Mouse (Mus musculus) intestine, postnatal 0 days (tissue): Measurements from ENCODE around the gene Pxn. TPM values are rescaled to one million over a fixed set of nuclear protein-coding genes. Genes with fewer than 3 reads are reported as not detected.

Source experiments
- ATAC-seq: fragments of 200-750 bp; cut with Nextera tagmentation; 2 replicates; pipeline ENCODE4 v1.8.0; 2017; ENCODE audit warnings: mild to moderate bottlenecking, moderate TSS enrichment, moderate library complexity
- H3K27ac ChIP-seq: fragments of 300-500 bp; sonication (generic); 2 replicates; pipeline ENCODE4 v1.5.1; 2014; ENCODE audit warnings: mild to moderate bottlenecking, low read depth, low read length, moderate library complexity
- H3K27me3 ChIP-seq: fragments of 300-500 bp; sonication (generic); replicated peaks from 2 replicates; pipeline ENCODE4 v1.6.1; 2014; ENCODE audit warnings: low read length, mixed read lengths; ENCODE audit not compliant: control insufficient read depth, insufficient read depth
- H3K36me3 ChIP-seq: fragments of 300-500 bp; sonication (generic); 2 replicates; pipeline ENCODE4 v1.6.1; 2014; ENCODE audit warnings: mild to moderate bottlenecking, moderate library complexity; ENCODE audit not compliant: control insufficient read depth, insufficient read depth
- H3K4me1 ChIP-seq: fragments of 300-500 bp; sonication (generic); replicated peaks from 2 replicates; pipeline ENCODE4 v1.6.1; 2014; ENCODE audit warnings: antibody characterized with exemption, low read length, mixed read lengths; ENCODE audit not compliant: control insufficient read depth, insufficient read depth
- H3K4me2 ChIP-seq: fragments of 300-500 bp; sonication (generic); replicated peaks from 2 replicates; pipeline ENCODE4 v1.6.1; 2014; ENCODE audit warnings: low read depth, mild to moderate bottlenecking, moderate library complexity
- H3K4me3 ChIP-seq: fragments of 300-500 bp; sonication (generic); 2 replicates; pipeline ENCODE4 v1.5.1; 2014; ENCODE audit warnings: low read depth, low read length
- H3K9ac ChIP-seq: fragments of 300-500 bp; sonication (generic); 2 replicates; pipeline ENCODE4 v1.6.1; 2014; ENCODE audit warnings: mild to moderate bottlenecking, low read depth, low read length
- H3K9me3 ChIP-seq: fragments of 300-500 bp; sonication (generic); 2 replicates; pipeline ENCODE4 v1.6.1; 2016; ENCODE audit warnings: mixed run types; ENCODE audit not compliant: control insufficient read depth
- CTCF ChIP-seq: sonication (generic); IDR thresholded peaks from 2 replicates; pipeline ENCODE4 v1.5.1; 2016; ENCODE audit warnings: low read depth, mild to moderate bottlenecking, control low read depth, antibody characterized with exemption, moderate library complexity
- WGBS: fragments of 180-500 bp; shearing (Covaris S2); extraction: QIAGEN DNeasy Blood & Tissue Kit; methylation state at CpG from one replicate; pipeline ENCODE4 v1.1.7; 2014; 5-methylcytosine and 5-hydroxymethylcytosine counted together
- polyA plus RNA-seq: library from polyadenylated mRNA; unstranded; fragments of >200 nt; fragmentation: Nextera tagmentation; extraction: Ambion mirVana; gene quantifications from 2 replicates; pipeline ENCODE4 v1.2.1, GENCODE M21; 2015

Pxn gene
- polyA plus RNA-seq, 1 experiment from 2014 or later = 65.1 TPM

- Histone ChIP-seq H3K9ac (no peak overlapping the region), H3K36me3 (no peaks in the 10 kb centered on the region), H3K27ac (peak overlapping the region; percentile 86), H3K4me2 (peak overlapping the region; percentile 24; the same call in 1 of the 2 replicates), H3K9me3 (no peaks in the 10 kb centered on the region), H3K4me3 (no peak overlapping the region), H3K4me1 (peaks cover 57% of the 10 kb centered on the region), H3K27me3 (no peaks in the 10 kb centered on the region)
- no peak for ATAC-seq
- 44% methylated on average over 6 of the region's 7 CpGs for WGBS
- TF ChIP-seq CTCF = no peak
Observed at GRCm38 (mm10) chr5:115535635-115536034, 29.2 kb downstream of the Pxn start.

DNA sequence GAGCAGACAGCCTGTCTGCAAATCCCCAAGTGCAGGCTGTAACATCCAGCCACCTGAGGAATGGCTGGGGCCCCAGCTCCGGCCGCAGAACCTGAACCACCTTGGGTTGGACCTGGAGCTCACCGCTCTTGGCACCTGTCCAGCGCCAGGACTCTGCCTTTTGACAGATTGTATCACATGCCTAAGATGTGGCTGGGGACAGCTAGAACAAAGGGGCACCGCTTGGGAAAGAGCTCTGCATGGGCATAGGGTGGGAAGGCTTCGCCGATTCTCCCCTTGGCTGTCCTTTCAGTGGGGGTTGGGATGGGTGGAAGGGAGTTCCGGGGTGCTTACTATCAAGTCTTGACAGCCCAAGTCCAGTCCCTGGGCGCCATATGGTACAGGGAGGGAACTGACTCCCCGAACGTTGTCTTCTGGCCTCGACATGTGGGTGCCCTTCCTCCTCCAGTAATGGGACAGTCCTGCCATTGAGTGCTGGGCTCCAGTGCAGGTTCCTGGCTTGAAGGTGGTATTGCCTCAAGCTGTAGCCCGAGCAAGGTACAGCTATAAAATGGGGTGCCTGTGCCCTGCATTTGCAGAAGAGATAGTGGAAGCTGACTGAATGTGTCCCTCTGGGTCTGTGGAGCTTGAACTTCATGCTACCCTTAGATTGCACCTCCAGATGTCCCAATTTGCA is 31.7 kb downstream of the Pxn start:
- H3K27me3 ChIP-seq = no peaks in the 10 kb centered on the region
- H3K4me2 ChIP-seq = peak overlapping the region; percentile 55
- ATAC-seq = peak; percentile 67
- H3K9me3 ChIP-seq = no peaks in the 10 kb centered on the region
- H3K36me3 ChIP-seq = no peaks in the 10 kb centered on the region
- H3K4me1 ChIP-seq = peaks cover 38% of the 10 kb centered on the region
- WGBS = 29% methylated on average over 13 of the region's 13 CpGs
- TF ChIP-seq CTCF = no peak
- H3K4me3 ChIP-seq = peak overlapping the region; percentile 5; the same call in 1 of the 2 replicates
- H3K9ac ChIP-seq = peak overlapping the region; percentile 31
- H3K27ac ChIP-seq = peak overlapping the region; percentile 87

- Histone ChIP-seq H3K27me3 (no peaks in the 10 kb centered on the region), H3K4me1 (peaks cover 34% of the 10 kb centered on the region), H3K27ac (peak overlapping the region; percentile 87), H3K9ac (peak overlapping the region; percentile 31; the same call in 1 of the 2 replicates), H3K36me3 (no peaks in the 10 kb centered on the region), H3K9me3 (no peaks in the 10 kb centered on the region), H3K4me3 (0 out of 2 replicates have a peak overlapping the region, but pooled peaks have one; percentile 5), H3K4me2 (peak overlapping the region; percentile 55)
- WGBS = 2% methylated on average over 12 of the region's 12 CpGs
- ATAC-seq = peak; percentile 55
- peak; percentile 94 for TF ChIP-seq CTCF
Observed at GRCm38 (mm10) chr5:115538693-115539043, 32.2 kb downstream of the Pxn start.

DNA sequence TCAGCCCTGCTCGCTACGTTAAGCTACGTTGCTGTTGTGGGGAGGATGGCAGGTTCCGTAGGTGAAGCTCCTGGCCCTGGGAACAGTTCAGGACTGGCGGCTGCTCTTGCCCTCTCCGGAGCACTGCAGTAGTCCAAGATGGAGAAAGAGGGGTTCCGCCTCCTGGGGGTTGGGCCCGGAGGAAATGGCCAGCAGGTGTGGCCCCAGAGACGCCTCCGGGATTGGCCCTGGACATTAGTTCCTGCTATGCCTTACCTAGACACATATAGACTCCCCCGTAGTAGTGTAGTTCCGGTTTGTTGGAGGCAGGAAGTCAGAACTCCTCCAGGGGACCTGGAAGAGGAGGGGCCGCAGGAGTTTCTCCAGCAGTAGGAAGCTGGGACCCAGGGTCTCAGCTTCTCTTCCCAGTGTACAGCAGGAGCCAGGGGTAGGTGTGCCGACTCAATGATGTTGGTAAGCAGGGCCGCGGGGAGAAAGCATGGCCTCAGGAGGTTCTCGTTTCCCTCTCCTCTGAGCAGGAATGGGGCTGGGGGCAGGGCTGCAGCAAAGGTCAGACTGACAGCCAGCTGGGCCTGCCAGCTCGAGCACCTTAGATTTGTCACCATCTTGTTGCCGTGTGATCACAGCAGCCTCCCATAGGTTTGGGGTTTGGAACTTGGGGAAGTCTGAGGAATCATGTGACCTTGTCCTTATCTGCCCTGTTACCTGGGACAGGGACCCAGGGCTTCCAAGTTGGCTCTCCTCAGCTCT is 36.3 kb downstream of the Pxn start:
- ATAC-seq = peak; percentile 60
- peak; percentile 18; the same call in 1 of the 2 replicates for TF ChIP-seq CTCF
- peaks cover 13% of the 10 kb centered on the region; the same call in 1 of the 2 replicates for H3K4me1 ChIP-seq
- WGBS = 23% methylated on average over 19 of the region's 19 CpGs
- H3K9me3 ChIP-seq = no peaks in the 10 kb centered on the region
- H3K27me3 ChIP-seq = no peaks in the 10 kb centered on the region
- peak overlapping the region; percentile 90 for H3K27ac ChIP-seq
- H3K4me3 ChIP-seq = peak overlapping the region; percentile 37
- peaks cover 38% of the 10 kb centered on the region for H3K36me3 ChIP-seq
- peak overlapping the region; percentile 70 for H3K4me2 ChIP-seq
- peak overlapping the region; percentile 56 for H3K9ac ChIP-seq

DNA sequence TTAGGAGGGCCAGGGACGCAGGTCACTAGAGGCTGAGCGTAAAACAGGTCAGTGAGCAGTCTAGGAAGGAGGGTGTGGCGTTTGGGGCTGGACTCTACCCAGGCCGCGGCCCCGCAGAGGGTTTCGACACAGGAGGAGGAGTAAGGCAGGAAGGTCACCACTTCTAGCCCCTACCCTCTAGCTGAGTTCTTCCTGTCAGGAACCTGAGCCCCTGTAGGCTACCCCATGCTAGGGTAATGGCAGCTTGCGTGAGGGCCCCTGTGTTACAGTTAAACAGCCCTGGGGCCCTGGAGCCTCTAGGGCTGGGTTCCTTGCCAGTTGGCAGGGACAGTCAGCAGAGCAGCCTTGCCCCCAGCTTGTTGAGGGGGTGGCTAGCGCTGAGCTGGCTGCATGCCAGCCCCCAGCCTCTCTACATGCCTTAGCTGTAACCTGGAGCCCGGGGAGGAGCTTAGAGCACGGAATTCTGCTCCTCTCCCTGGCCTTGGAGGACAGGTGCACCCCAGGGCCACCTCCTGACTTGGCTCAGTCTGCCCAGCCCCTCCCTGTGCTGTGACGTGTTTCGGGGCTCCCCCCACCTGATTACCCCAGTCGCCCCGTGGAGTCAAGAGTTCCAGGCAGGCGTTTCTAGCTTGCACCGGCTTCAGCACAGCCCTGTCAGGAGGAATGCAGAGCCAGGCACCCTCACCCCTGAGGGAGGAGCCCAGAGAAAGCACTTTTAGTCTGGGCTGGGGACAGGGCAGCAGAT is 37.2 kb downstream of the Pxn start:
- 0 out of 2 replicates have a peak, but pooled peaks have one; percentile 0 for TF ChIP-seq CTCF
- Histone ChIP-seq H3K4me3 (peak overlapping the region; percentile 37), H3K27ac (peak overlapping the region; percentile 90), H3K4me1 (peaks cover 8% of the 10 kb centered on the region; the same call in 1 of the 2 replicates), H3K9me3 (no peaks in the 10 kb centered on the region), H3K9ac (peak overlapping the region; percentile 56), H3K36me3 (peaks cover 47% of the 10 kb centered on the region), H3K27me3 (no peaks in the 10 kb centered on the region), H3K4me2 (peak overlapping the region; percentile 70)
- 17% methylated on average over 17 of the region's 17 CpGs for WGBS
- ATAC-seq = peak; percentile 79
